Mouse (Mus musculus) limb, embryonic 13.5 days (tissue): ENCODE data around the gene Gm10447. TPM values are rescaled to one million over a fixed set of nuclear protein-coding genes. Genes with fewer than 3 reads are reported as not detected.
A peak's percentile ranks its signal among the peaks of the same experiment; 100 is the strongest.

Experiments used
- ATAC-seq: fragments of 200-750 bp; cut with Nextera tagmentation; 2 replicates; pipeline ENCODE4 v1.8.0; 2017; ENCODE audit warnings: low read depth, moderate number of reproducible peaks, moderate TSS enrichment; ENCODE audit not compliant: low FRiP score
- H3K27ac ChIP-seq: fragments of 300-500 bp; sonication (generic); 2 replicates; pipeline ENCODE4 v1.5.1; 2015; ENCODE audit warnings: inconsistent platforms, mild to moderate bottlenecking, moderate library complexity
- H3K27me3 ChIP-seq: fragments of 300-500 bp; sonication (generic); 2 replicates; pipeline ENCODE4 v1.6.1; 2015; ENCODE audit warnings: mild to moderate bottlenecking, inconsistent platforms
- H3K36me3 ChIP-seq: fragments of 300-500 bp; sonication (generic); 2 replicates; pipeline ENCODE4 v1.6.1; 2015; ENCODE audit warnings: inconsistent platforms, mild to moderate bottlenecking, moderate library complexity
- H3K4me1 ChIP-seq: fragments of 300-500 bp; sonication (generic); 2 replicates; pipeline ENCODE4 v1.6.1; 2015; ENCODE audit warnings: inconsistent platforms
- H3K4me2 ChIP-seq: fragments of 300-500 bp; sonication (generic); replicated peaks from 2 replicates; pipeline ENCODE4 v1.6.1; 2015; ENCODE audit warnings: inconsistent platforms, mild to moderate bottlenecking, moderate library complexity
- H3K4me3 ChIP-seq: fragments of 300-500 bp; sonication (generic); 2 replicates; pipeline ENCODE4 v1.5.1; 2015; ENCODE audit warnings: moderate library complexity, mild to moderate bottlenecking, inconsistent platforms
- H3K9ac ChIP-seq: fragments of 300-500 bp; sonication (generic); 2 replicates; pipeline ENCODE4 v1.6.1; 2015; ENCODE audit warnings: mild to moderate bottlenecking, inconsistent platforms
- H3K9me3 ChIP-seq: fragments of 300-500 bp; sonication (generic); 2 replicates; pipeline ENCODE4 v1.6.1; 2016; ENCODE audit warnings: inconsistent platforms
- WGBS: fragments of 180-500 bp; shearing (Covaris S2); methylation state at CpG from one replicate; pipeline ENCODE4 v1.1.7; 2015; 5-methylcytosine and 5-hydroxymethylcytosine counted together
- polyA plus RNA-seq: library from polyadenylated mRNA; unstranded; fragments of >200 nt; fragmentation: Nextera tagmentation; extraction: Ambion mirVana; gene quantifications from 2 replicates; pipeline ENCODE4 v1.2.1, GENCODE M21; 2015

Gm10447 gene
- polyA plus RNA-seq, 1 experiment from 2014 or later: 0.29 TPM

DNA sequence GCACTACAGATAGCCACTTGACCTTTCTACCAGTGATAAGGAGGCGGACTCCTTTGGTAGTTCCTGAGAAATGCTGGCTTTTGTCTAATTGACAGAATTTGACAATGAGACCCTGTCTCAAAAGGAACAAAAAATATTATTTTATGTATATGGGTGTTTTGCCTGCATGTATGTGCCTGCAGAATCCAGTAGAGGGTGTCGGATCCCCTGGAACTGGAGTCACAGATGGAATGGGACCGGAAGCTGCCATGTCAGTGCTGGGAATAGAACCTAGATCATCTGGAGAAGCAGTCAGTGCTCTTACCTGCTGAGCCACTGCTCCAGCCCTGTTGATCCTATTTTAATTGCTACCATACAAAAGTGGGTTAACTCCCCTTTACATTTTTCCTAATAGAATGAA lies 15.8 kb upstream of the Gm10447 start:
- Histone ChIP-seq H3K27ac (no peak overlapping the region), H3K4me1 (peaks cover 20% of the 10 kb centered on the region), H3K9me3 (no peaks in the 10 kb centered on the region), H3K27me3 (peaks cover 72% of the 10 kb centered on the region), H3K9ac (no peak overlapping the region), H3K36me3 (no peaks in the 10 kb centered on the region), H3K4me3 (no peak overlapping the region), H3K4me2 (no peak overlapping the region)
- 74% methylated on average over 3 of the region's 3 CpGs for WGBS
- no peak for ATAC-seq

DNA sequence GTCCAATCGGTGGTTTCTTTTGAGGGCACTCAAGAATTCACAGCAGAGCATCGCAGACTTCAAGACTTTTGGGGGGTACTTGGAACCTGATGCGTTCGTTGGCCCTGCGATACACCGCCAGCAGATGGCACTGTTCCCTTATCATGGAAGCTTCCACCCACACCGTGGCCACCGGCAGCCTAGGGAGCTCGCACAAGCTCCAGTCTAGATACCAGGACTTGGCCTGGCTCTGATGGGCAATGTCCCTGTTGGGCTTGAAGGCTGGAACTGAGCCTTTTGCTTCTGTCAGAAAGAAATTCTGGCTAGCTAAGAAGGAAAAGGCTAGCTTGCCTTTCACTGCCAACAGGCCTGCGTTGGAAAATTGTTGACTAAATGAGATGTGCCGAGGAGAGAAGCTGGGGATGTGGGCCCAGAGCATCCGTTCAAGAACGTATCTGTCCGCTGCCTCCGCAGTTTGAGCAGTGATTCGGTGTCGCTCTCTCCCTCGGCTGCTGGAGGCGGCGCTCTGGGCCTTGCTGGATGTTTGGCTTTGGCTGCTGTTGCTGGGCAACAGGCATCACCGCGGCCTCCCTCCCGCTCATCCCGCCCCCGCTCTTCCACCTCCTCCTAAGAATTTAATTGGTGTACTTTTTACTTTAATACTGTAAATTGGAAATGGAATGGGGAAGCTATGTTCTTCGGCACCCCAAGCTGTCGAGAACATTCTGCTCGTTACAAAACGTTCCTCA lies 13.2 kb upstream of the Gm10447 start, which contains the start of gene Gm9837:
Gm9837 (minus strand) TSS at position 512 of the 728 bp plus-strand sequence.
- peak; percentile 85 for ATAC-seq

DNA sequence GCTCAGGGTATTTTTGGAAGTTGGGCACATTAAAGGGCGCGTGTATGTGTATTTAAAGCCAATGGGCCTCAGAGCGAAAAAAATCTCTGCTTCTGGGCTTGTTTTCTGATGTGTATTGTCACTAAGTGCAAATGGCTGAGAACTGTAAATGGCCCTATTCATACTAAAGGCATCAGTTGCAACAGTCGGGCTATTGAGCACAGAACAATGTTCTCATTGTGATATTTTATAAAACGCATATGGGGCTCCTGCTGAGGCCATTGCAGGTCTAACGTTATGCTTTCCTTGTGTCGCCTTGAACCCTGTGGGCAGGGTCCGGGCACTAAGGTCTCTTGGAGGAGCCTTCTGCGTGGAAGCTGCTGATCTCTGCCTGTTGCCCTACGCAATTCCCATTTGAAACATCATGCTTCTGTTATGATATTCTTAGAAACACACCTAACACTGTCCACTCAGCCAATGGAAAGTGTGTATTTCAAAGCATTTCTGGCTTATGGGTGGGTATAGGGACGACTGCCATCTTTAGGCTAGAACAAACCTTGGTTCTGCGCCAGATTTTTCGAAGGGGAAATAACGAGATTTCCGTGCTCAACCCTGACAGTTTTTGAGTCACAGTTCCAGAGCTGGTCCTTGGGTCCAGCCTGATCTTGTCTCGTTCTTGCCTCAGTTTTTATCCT lies 12.5 kb upstream of the Gm10447 start:
- H3K27ac ChIP-seq: peak overlapping the region; percentile 67
- no peak for ATAC-seq
- peaks cover 11% of the 10 kb centered on the region; the same call in 1 of the 2 replicates for H3K36me3 ChIP-seq
- peak overlapping the region; percentile 22; the same call in 1 of the 2 replicates for H3K4me3 ChIP-seq
- WGBS: 33% methylated on average over 16 of the region's 16 CpGs
- peak overlapping the region; percentile 62 for H3K4me2 ChIP-seq
- H3K27me3 ChIP-seq: peaks cover 73% of the 10 kb centered on the region
- H3K9me3 ChIP-seq: peaks cover 2% of the 10 kb centered on the region; the same call in 1 of the 2 replicates
- H3K9ac ChIP-seq: no peak overlapping the region
- H3K4me1 ChIP-seq: peaks cover 29% of the 10 kb centered on the region

More for the DNA sequence above, 13.2 kb upstream of the Gm10447 start, which contains the start of gene Gm9837:
- Histone ChIP-seq H3K4me1 (peaks cover 29% of the 10 kb centered on the region), H3K9me3 (no peaks in the 10 kb centered on the region), H3K27me3 (peaks cover 73% of the 10 kb centered on the region), H3K4me3 (peak within 1 kb of the TSS; percentile 29), H3K36me3 (0 out of 2 replicates have a peak, but pooled peaks cover 6% of the 10 kb centered on the region), H3K9ac (peak within 1 kb of the TSS; percentile 19; the same call in 1 of the 2 replicates), H3K27ac (peak within 1 kb of the TSS; percentile 62), H3K4me2 (peak within 1 kb of the TSS; percentile 62)
- WGBS: 3% methylated on average over 29 of the region's 29 CpGs

GRCm38 (mm10) chr11:53466231-53466971 lies 9.5 kb upstream of the Gm10447 start:
- Histone ChIP-seq H3K4me1 (peaks cover 45% of the 10 kb centered on the region), H3K4me3 (peak overlapping the region; percentile 36), H3K9me3 (peaks cover 3% of the 10 kb centered on the region; the same call in 1 of the 2 replicates), H3K9ac (peak overlapping the region; percentile 58), H3K36me3 (peaks cover 12% of the 10 kb centered on the region; the same call in 1 of the 2 replicates), H3K27ac (no peak overlapping the region), H3K27me3 (peaks cover 80% of the 10 kb centered on the region), H3K4me2 (peak overlapping the region; percentile 60)
- peak; percentile 48 for ATAC-seq
- WGBS: 9% methylated on average over 40 of the region's 40 CpGs

DNA sequence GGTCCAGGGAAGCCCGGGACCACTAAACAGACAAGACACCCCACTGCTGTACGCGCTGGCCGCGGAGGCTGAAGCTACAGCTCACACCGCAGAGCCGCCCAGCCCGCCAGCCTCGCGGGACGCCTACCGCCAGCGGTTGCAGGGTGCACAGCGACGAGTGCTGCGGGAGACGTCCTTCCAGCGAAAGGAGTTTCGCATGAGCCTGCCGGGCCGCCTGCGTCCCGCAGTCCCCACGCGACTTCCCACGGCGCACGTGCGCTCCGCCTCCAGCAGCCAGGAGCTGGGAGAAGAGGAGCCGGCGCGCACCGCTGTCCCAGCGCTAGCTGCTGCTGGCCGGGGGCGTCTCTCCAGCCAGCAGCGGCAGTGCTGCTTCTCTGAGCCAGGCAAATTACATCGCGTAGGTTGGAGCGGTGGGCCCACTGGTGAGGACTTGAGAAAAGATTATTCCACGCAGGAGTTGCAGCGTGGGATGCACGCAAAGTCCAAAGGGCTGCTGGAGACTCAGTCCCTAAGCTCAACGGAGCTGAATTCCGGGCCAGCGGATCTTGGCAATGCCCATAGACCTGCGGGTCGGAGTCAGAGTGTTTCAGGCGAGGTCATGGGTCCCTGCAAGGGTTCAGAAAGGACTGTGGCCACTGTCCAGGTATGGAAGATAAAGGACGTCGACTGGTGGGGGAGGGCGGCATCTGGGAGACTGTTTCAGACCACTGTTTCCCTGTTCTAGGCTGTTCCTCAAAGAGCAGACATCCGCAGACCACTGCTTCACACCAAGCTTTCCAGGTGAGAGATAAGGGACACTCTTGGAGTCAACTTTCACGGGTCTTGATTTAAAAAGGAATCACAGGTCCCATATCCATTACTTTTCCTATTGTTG lies 6.9 kb upstream of the Gm10447 start:
- 7% methylated on average over 55 of the region's 55 CpGs for WGBS
- 0 out of 2 replicates have a peak, but pooled peaks have one; percentile 38 for ATAC-seq
- Histone ChIP-seq H3K9ac (peak overlapping the region; percentile 51), H3K27ac (no peak overlapping the region), H3K9me3 (peaks cover 3% of the 10 kb centered on the region; the same call in 1 of the 2 replicates), H3K4me1 (peaks cover 25% of the 10 kb centered on the region), H3K36me3 (peaks cover 12% of the 10 kb centered on the region; the same call in 1 of the 2 replicates), H3K27me3 (peaks cover 81% of the 10 kb centered on the region), H3K4me3 (peak overlapping the region; percentile 41), H3K4me2 (peak overlapping the region; percentile 73)

- ATAC-seq: no peak
- WGBS: 31% methylated on average over 5 of the region's 5 CpGs
- H3K27me3 ChIP-seq: peaks cover 76% of the 10 kb centered on the region
Measured at GRCm38 (mm10) chr11:53461727-53462126, 4.8 kb upstream of the Gm10447 start.

DNA sequence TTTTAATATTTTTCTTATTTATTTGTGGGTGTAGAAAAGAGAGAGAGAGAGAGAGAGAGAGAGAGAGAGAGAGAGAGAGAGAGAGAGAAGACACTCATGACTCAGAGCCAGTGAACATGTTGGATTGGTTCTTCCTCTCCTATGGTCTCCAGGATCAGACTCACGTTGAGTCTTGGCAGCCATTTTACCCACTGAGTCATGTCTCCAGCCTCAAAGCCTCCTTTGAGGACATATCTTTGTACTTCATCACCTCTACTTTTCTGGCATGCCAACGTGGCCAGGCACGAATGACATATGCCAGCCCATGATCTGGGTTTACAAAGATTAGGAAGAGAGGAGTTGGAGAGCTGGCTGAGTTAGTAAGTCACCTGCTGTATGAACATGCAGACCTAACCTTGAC lies 3.3 kb upstream of the Gm10447 start:
- no peak overlapping the region for H3K9ac ChIP-seq
- H3K27ac ChIP-seq: no peak overlapping the region
- H3K9me3 ChIP-seq: peaks cover 3% of the 10 kb centered on the region; the same call in 1 of the 2 replicates
- H3K4me2 ChIP-seq: no peak overlapping the region
- H3K27me3 ChIP-seq: peaks cover 61% of the 10 kb centered on the region
- 86% methylated on average over 3 of the region's 3 CpGs for WGBS
- H3K4me1 ChIP-seq: peaks cover 22% of the 10 kb centered on the region
- H3K36me3 ChIP-seq: peaks cover 6% of the 10 kb centered on the region; the same call in 1 of the 2 replicates
- ATAC-seq: no peak
- no peak overlapping the region for H3K4me3 ChIP-seq

More at GRCm38 (mm10) chr11:53461727-53462126, 4.8 kb upstream of the Gm10447 start:
- Histone ChIP-seq H3K4me3 (no peak overlapping the region), H3K9me3 (peaks cover 3% of the 10 kb centered on the region; the same call in 1 of the 2 replicates), H3K4me2 (no peak overlapping the region), H3K9ac (no peak overlapping the region), H3K27ac (no peak overlapping the region), H3K4me1 (peaks cover 24% of the 10 kb centered on the region), H3K36me3 (peaks cover 12% of the 10 kb centered on the region; the same call in 1 of the 2 replicates)

DNA sequence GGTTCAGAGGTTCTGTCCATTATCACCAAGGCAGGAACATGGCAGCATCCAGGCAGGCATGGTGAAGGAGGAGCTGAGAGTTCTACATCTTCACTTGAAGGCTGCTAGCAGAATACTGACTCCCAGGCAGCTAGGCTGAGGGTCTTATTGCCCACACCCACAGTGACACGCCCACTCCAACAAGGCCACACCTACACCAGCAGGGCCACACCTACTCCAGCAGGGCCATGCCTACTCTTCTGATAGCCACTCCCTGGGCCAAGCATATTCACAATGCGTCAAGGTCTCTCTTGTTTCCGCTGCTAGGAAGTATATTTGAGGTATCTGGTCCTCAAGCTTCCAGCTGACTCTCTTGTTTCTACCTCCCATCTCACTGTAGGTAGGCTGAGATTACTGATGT lies 2.1 kb upstream of the Gm10447 start:
- Histone ChIP-seq H3K27ac (no peak overlapping the region), H3K9ac (no peak overlapping the region), H3K36me3 (no peaks in the 10 kb centered on the region), H3K4me2 (no peak overlapping the region), H3K4me1 (peaks cover 20% of the 10 kb centered on the region), H3K27me3 (peaks cover 49% of the 10 kb centered on the region), H3K9me3 (no peaks in the 10 kb centered on the region), H3K4me3 (no peak overlapping the region)
- 66% methylated on average over 3 of the region's 3 CpGs for WGBS
- ATAC-seq: no peak

GRCm38 (mm10) chr11:53457372-53457954 lies 553 bp upstream of the Gm10447 start:
- Histone ChIP-seq H3K36me3 (no peaks in the 10 kb centered on the region), H3K27ac (no peak overlapping the region), H3K4me2 (peak overlapping the region; percentile 72), H3K9ac (peak overlapping the region; percentile 71), H3K4me1 (peaks cover 8% of the 10 kb centered on the region; the same call in 1 of the 2 replicates), H3K27me3 (peaks cover 34% of the 10 kb centered on the region), H3K9me3 (no peaks in the 10 kb centered on the region), H3K4me3 (peak overlapping the region; percentile 61)
- ATAC-seq: peak; percentile 12; the same call in 1 of the 2 replicates
- WGBS: 7% methylated on average over 29 of the region's 29 CpGs

GRCm38 (mm10) chr11:53453031-53453430 lies 3.9 kb downstream of the Gm10447 start:
- Histone ChIP-seq H3K27me3 (peaks cover 4% of the 10 kb centered on the region; the same call in 1 of the 2 replicates), H3K4me2 (no peak overlapping the region), H3K9ac (no peak overlapping the region), H3K4me1 (peaks cover 14% of the 10 kb centered on the region), H3K36me3 (no peaks in the 10 kb centered on the region), H3K27ac (no peak overlapping the region), H3K4me3 (no peak overlapping the region), H3K9me3 (no peaks in the 10 kb centered on the region)
- whole genome bisulfite sequencing: 86% methylated on average over 5 of the region's 5 CpGs
- ATAC-seq: no peak
